Mouse (Mus musculus) C2C12 (cell line): ENCODE measurements around the gene Evi2. TPM values are rescaled to one million over a fixed set of nuclear protein-coding genes. Genes with fewer than 3 reads are reported as not detected.

Experiments used
- H3K27me3 ChIP-seq: one replicate; pipeline ENCODE4 v1.6.1; 2011; ENCODE audit not compliant: control insufficient read depth, insufficient read depth, insufficient read length
- H3K36me3 ChIP-seq: one replicate; pipeline ENCODE4 v1.6.1; 2011; ENCODE audit not compliant: control insufficient read depth, insufficient read depth
- H3K4me3 ChIP-seq: one replicate; pipeline ENCODE4 v1.5.1; 2011; ENCODE audit warnings: mild to moderate bottlenecking, control low read depth; ENCODE audit not compliant: poor library complexity, insufficient read depth, severe bottlenecking
- H3K79me2 ChIP-seq: one replicate; pipeline ENCODE4 v1.6.1; 2011; ENCODE audit not compliant: control insufficient read depth, insufficient read depth
- H3K79me3 ChIP-seq: one replicate; pipeline ENCODE4 v1.6.1; 2011; ENCODE audit warnings: low read depth, control low read depth
- H3ac ChIP-seq: one replicate; pipeline ENCODE3; 2011; ENCODE audit warnings: low read depth; ENCODE audit not compliant: control insufficient read depth, insufficient read length
- CEBPB ChIP-seq: IDR thresholded peaks from one replicate; pipeline ENCODE4 v1.6.1; 2011; ENCODE audit warnings: low read depth, mild to moderate bottlenecking, control low read depth, moderate library complexity
- CTCF ChIP-seq: IDR thresholded peaks from one replicate; pipeline ENCODE4 v1.5.1; 2011; ENCODE audit not compliant: control insufficient read depth, insufficient read depth, insufficient read length
- FOSL1 ChIP-seq: IDR thresholded peaks from one replicate; pipeline ENCODE4 v1.8.0; 2011; ENCODE audit warnings: mild to moderate bottlenecking, low read length; ENCODE audit not compliant: poor library complexity, insufficient read depth, severe bottlenecking
- MAX ChIP-seq: IDR thresholded peaks from one replicate; pipeline ENCODE4 v1.6.1; 2011; ENCODE audit warnings: mild to moderate bottlenecking, control low read depth
- MYOD1 ChIP-seq: IDR thresholded peaks from one replicate; pipeline ENCODE4 v1.6.1; 2011; ENCODE audit warnings: low read depth; ENCODE audit not compliant: control insufficient read depth, insufficient read length
- MYOG ChIP-seq: IDR thresholded peaks from one replicate; pipeline ENCODE4 v1.6.1; 2011; ENCODE audit not compliant: control insufficient read depth, insufficient read length; ENCODE audit errors: extremely low read depth
- USF1 ChIP-seq: IDR thresholded peaks from one replicate; pipeline ENCODE4 v1.6.1; 2011; ENCODE audit warnings: low read depth, mild to moderate bottlenecking, control low read depth, moderate library complexity
- long read RNA-seq, 2 experiments: library from polyadenylated mRNA; unstranded; transcript quantifications; one replicate each; pipeline ENCODE4 v2.0.0; 2019 to 2020
- polyA plus RNA-seq: library from polyadenylated mRNA; unstranded; fragments of >200 nt; fragmentation: generic; extraction: Trizol; gene quantifications from one replicate; pipeline ENCODE4 v1.2.1, GENCODE M21; 2012; ENCODE audit warnings: missing spikeins

The Evi2 gene
- polyA plus RNA-seq: 0.07 TPM
- long read RNA-seq, experiment 1, partial matches to known transcripts: 0 of 2 reads
- long read RNA-seq, experiment 1, other reads (novel, unspliced or antisense): 2 of 2 reads
- long read RNA-seq, experiment 2: 0 reads

DNA sequence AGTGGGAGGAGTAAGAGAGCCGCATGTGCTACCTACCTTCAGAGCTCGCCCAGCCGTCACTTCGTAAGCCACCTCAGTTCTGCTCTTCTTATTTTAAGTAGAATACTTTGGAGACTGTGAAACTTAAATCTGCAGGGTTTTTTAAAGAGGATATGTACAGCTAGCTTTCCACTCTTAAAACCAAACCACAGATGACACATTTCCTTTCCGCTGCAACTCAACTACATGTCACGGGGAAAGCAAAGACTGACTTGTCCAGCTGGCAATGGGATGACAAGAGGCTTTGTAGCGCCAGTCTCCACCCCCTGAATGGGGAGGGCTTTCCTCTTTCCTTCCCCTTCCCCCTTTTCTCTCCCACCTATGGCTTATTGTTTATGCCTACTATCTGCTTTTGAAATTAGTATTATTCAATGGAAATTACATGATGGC, at the start of gene Evi2, which contains the start of gene Evi2a:
TSS of gene Evi2 (minus strand) at position 257 of the 429 bp plus-strand sequence.
TSS of gene Evi2a (minus strand) at position 277 of the 429 bp plus-strand sequence.
- H3ac ChIP-seq: peak within 1 kb of the TSS; percentile 63
- TF ChIP-seq FOSL1: peak; percentile 28
- no peak for TF ChIP-seq MYOG
- no peak for TF ChIP-seq USF1
- TF ChIP-seq CEBPB: no peak
- peak; percentile 52 for TF ChIP-seq MAX
- peak; percentile 92 for TF ChIP-seq MYOD1
- TF ChIP-seq CTCF: no peak
- peaks cover 31% of the 10 kb centered on the region for H3K79me2 ChIP-seq
- H3K27me3 ChIP-seq: no peaks in the 10 kb centered on the region
- H3K36me3 ChIP-seq: peaks cover 40% of the 10 kb centered on the region
- H3K4me3 ChIP-seq: peak within 1 kb of the TSS; percentile 21
- H3K79me3 ChIP-seq: no peaks in the 10 kb centered on the region

DNA sequence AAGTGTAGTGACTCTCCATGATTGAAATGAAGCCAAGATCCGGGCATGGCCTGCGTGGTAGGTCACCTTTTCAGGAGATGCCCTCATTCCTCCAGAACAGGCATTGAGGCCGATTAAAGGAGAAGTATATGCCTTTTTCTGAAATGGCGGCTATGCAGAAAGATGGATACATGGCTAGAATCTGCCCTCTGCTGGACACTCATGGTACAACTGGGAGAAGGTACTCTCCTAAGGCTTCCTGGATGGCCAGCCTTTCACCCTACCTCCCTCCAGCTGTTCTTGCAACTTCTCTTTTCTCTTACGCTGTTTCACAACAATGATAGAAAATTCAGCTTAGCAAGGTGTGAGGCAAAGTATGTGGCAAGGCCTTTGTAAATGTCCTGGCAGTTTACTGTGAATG, 47.4 kb upstream of the Evi2 start:
- TF ChIP-seq MYOG: no peak
- no peak for TF ChIP-seq MAX
- peak; percentile 25 for TF ChIP-seq CTCF
- Histone ChIP-seq H3K4me3 (no peak overlapping the region), H3ac (no peak overlapping the region), H3K79me2 (no peaks in the 10 kb centered on the region), H3K36me3 (peaks cover 26% of the 10 kb centered on the region), H3K79me3 (no peaks in the 10 kb centered on the region), H3K27me3 (no peaks in the 10 kb centered on the region)

DNA sequence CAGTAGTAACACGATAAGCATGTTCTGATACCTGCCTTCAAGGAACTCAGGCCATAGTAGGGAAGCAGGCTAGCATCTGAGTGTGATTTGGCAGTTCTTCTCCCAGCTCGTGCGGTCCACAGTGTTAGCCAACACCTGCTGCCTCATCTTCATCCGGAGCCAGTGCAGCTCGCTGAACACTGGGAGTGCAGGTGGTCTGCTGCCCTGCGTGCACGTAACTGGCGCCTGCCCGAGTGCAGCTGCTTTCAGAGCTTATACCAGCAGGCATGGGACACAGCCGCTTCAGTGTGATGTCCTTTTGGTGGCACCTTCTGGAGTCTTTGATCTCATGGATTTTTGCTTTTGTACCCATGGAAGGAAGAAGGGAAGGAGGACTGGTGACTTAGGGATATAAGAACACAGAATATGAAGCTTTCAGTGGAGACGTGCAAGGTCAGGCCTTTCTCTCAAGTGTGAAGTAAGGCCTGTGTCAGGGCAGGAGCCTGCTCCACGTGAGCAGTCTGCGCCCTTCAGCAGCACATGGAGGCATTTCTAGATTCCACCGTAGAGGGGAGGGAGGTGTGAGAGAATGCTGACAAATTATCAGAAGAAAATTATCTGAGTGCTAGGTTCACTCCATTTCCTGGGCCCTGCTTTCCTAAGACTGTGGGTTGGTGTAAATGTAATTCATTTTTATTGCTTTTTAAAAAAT, 45.1 kb upstream of the Evi2 start:
- H3K36me3 ChIP-seq: peaks cover 48% of the 10 kb centered on the region

DNA sequence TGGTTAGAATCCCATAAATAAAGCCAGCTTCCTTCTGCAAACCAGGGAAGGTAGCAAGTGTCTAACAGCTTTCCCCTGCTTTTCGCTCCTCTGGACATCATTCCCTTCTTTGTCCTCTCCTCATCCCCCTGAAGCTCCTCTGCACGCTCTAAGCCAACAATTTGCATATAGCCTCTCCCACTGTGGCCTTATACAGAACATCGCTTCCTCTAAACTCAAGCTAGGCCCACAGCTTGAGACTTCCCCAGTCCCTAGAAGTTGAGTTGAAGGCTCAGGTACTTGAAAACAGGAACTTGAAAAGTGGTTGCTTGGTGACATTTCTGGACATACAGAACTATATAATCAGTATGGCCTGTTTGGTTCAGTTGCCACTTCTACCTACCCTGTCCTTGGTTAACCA, 43.4 kb upstream of the Evi2 start:
- Histone ChIP-seq H3K79me2 (no peaks in the 10 kb centered on the region), H3K4me3 (no peak overlapping the region), H3K27me3 (no peaks in the 10 kb centered on the region), H3K79me3 (no peaks in the 10 kb centered on the region), H3K36me3 (peaks cover 51% of the 10 kb centered on the region), H3ac (no peak overlapping the region)
- TF ChIP-seq MAX: no peak
- TF ChIP-seq MYOD1: no peak
- no peak for TF ChIP-seq CTCF
- TF ChIP-seq USF1: no peak
- no peak for TF ChIP-seq MYOG
- no peak for TF ChIP-seq CEBPB
- no peak for TF ChIP-seq FOSL1

More for the DNA sequence above, 45.1 kb upstream of the Evi2 start:
- Histone ChIP-seq H3K27me3 (no peaks in the 10 kb centered on the region), H3ac (no peak overlapping the region), H3K79me3 (no peaks in the 10 kb centered on the region), H3K79me2 (no peaks in the 10 kb centered on the region), H3K4me3 (no peak overlapping the region)
- TF ChIP-seq MYOD1: no peak
- TF ChIP-seq CEBPB: no peak

DNA sequence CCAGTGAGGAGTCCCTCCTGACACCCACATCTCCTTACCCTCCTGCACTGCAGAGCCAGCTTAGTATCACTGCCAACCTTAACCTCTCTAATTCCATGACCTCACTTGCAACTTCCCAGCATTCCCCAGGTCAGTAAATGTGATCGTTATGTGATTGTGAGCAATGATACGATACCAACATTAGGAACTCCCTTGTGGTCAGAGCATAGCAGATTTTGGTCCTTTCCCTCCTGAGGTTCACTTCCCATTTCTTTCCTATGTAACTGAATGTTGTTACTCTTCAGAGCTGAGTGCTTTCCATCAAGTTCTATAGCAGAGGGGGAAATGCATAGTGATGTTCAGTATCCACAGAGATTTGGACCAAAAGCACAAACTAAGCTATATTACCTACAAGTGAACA, 39.9 kb upstream of the Evi2 start:
- Histone ChIP-seq H3K4me3 (no peak overlapping the region), H3K79me3 (no peaks in the 10 kb centered on the region), H3K36me3 (peaks cover 70% of the 10 kb centered on the region), H3K79me2 (no peaks in the 10 kb centered on the region), H3K27me3 (no peaks in the 10 kb centered on the region), H3ac (no peak overlapping the region)
- TF ChIP-seq FOSL1 (no peak), MYOG (no peak), CEBPB (no peak), CTCF (no peak), USF1 (no peak), MYOD1 (no peak), MAX (no peak)

DNA sequence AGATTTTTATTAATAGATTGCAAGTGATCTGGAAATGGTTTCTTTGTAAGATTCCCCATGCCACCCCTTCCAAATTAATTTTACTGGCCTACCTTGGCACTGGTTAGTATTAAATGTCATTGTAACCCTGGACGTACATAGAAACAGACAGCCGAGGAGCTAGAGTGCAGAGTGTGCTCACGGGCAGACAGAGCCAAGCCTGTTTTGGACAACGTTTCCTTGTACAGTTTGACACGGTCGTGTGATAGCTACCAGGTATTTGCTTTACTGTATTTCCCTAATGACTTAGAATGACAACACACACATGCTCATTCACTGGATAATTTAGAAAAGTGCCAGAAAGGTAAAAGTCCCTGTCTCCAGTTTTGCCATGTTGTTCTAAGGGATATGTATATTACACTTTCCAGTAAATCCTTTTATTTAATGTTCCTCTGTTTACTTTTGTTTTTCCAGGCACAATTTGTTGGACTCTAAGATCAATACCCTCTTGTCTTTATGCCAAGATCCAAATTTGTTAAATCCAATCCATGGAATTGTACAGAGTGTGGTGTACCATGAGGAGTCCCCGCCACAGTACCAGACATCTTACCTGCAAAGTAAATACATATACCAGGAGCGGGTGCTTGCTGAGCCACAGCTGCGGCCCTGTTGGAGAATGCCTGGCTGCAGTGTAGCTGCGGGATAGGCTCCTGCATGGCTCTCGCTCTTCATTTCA, 38.0 kb upstream of the Evi2 start:
- Histone ChIP-seq H3K36me3 (peaks cover 78% of the 10 kb centered on the region), H3K4me3 (no peak overlapping the region), H3K79me3 (no peaks in the 10 kb centered on the region), H3ac (no peak overlapping the region), H3K27me3 (no peaks in the 10 kb centered on the region), H3K79me2 (no peaks in the 10 kb centered on the region)
- no peak for TF ChIP-seq FOSL1
- TF ChIP-seq MAX: no peak
- no peak for TF ChIP-seq USF1
- no peak for TF ChIP-seq MYOD1
- TF ChIP-seq CTCF: no peak
- no peak for TF ChIP-seq MYOG
- TF ChIP-seq CEBPB: no peak
